Mouse (Mus musculus) bone marrow macrophage, adult 2 months (primary cell): ENCODE data around the gene Neurog3. TPM values are rescaled to one million over a fixed set of nuclear protein-coding genes. Genes with fewer than 3 reads are reported as not detected.

Experiments
- H3K27ac ChIP-seq: 2 replicates; pipeline ENCODE4 v1.5.1; 2012; ENCODE audit warnings: low read depth, low read length; ENCODE audit not compliant: insufficient read depth
- H3K4me1 ChIP-seq: 2 replicates; pipeline ENCODE4 v1.6.1; 2012; ENCODE audit warnings: low read length; ENCODE audit not compliant: control insufficient read depth, insufficient read depth
- H3K4me3 ChIP-seq: 2 replicates; pipeline ENCODE4 v1.5.1; 2012; ENCODE audit warnings: mild to moderate bottlenecking, low read length, moderate library complexity; ENCODE audit not compliant: insufficient read depth
- CTCF ChIP-seq: IDR thresholded peaks from 2 replicates; pipeline ENCODE4 v1.5.1; 2012; ENCODE audit warnings: low read depth, mild to moderate bottlenecking, low read length, moderate library complexity
- POLR2A ChIP-seq: IDR thresholded peaks from 2 replicates; pipeline ENCODE4 v1.6.1; 2012; ENCODE audit warnings: mild to moderate bottlenecking, low read depth, low read length, borderline replicate concordance
- polyA plus RNA-seq: library from polyadenylated mRNA; stranded (reverse); fragments of >200 nt; gene quantifications from 2 replicates; pipeline ENCODE4 v1.2.4, GENCODE M21; 2012; ENCODE audit not compliant: missing spikeins, insufficient read depth, insufficient read length

Neurog3 gene
- polyA plus RNA-seq, 1 experiment = not detected

GRCm38 (mm10) chr10:62101504-62102439 lies 31.1 kb upstream of the Neurog3 start:
- H3K4me3 ChIP-seq = no peak overlapping the region
- peak; percentile 47; the same call in 1 of the 2 replicates for TF ChIP-seq CTCF
- no peak for TF ChIP-seq POLR2A
- H3K4me1 ChIP-seq = no peaks in the 10 kb centered on the region
- no peak overlapping the region for H3K27ac ChIP-seq

- Histone ChIP-seq H3K4me1 (no peaks in the 10 kb centered on the region), H3K27ac (no peak overlapping the region), H3K4me3 (no peak overlapping the region)
- TF ChIP-seq CTCF (peak; percentile 62), POLR2A (no peak)
Observed at GRCm38 (mm10) chr10:62104835-62105576, 27.9 kb upstream of the Neurog3 start.

- TF ChIP-seq CTCF (no peak), POLR2A (no peak)
- Histone ChIP-seq H3K27ac (no peak overlapping the region), H3K4me1 (no peaks in the 10 kb centered on the region), H3K4me3 (no peak overlapping the region)
Observed at GRCm38 (mm10) chr10:62107048-62107447, 25.8 kb upstream of the Neurog3 start.

GRCm38 (mm10) chr10:62110504-62111206 lies 22.2 kb upstream of the Neurog3 start:
- peak overlapping the region; percentile 43 for H3K4me3 ChIP-seq
- no peak overlapping the region for H3K27ac ChIP-seq
- H3K4me1 ChIP-seq = no peaks in the 10 kb centered on the region
- TF ChIP-seq CTCF (peak; percentile 67), POLR2A (no peak)

- no peak overlapping the region; the same call in 1 of the 2 replicates for H3K4me3 ChIP-seq
- no peak for TF ChIP-seq POLR2A
- TF ChIP-seq CTCF = no peak
- no peak overlapping the region for H3K27ac ChIP-seq
- H3K4me1 ChIP-seq = no peaks in the 10 kb centered on the region
Observed at GRCm38 (mm10) chr10:62111207-62111576, 21.7 kb upstream of the Neurog3 start.

DNA sequence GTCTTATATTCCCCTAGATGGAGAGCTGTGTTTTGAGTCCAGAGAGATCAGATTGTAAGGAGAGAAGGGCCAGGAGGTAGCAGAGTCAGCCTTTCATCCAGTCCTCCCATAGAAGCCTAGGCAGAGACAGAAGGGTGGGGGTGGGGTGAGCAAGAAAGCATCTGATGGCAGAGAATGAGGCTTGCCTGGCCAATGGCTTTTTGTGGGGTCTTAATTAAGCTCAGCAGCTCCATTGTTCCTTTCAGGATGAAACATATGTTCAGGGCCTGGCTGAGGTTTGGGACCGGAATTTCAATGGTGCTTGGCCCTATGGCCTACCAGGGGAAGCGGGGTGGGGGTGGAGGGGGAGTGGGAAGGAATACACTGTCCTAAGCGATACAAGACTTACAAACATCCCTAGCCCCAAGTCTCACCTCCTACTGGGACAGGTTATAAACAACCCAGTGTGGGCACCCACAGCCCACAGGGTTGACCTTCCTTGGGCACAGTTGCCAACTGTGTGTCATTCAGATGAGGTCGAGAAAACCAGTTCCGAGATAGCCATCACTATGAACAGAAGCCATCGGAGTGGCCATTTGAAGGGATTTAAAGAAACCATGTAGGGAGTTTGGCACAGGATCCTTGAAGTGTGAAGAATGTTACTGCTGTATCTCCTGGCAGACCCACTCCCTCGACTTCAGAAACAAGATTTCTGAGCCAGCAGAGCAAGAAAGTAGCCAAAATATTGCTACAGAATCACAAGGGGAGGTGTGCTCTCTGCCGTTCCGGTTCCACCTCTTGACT lies 18.8 kb upstream of the Neurog3 start:
- TF ChIP-seq POLR2A (no peak), CTCF (no peak)
- no peaks in the 10 kb centered on the region for H3K4me1 ChIP-seq
- no peak overlapping the region for H3K27ac ChIP-seq
- H3K4me3 ChIP-seq = no peak overlapping the region

GRCm38 (mm10) chr10:62127137-62127536 lies 5.8 kb upstream of the Neurog3 start:
- Histone ChIP-seq H3K4me3 (no peak overlapping the region), H3K27ac (no peak overlapping the region), H3K4me1 (no peaks in the 10 kb centered on the region)
- peak; percentile 30; the same call in 1 of the 2 replicates for TF ChIP-seq CTCF
- no peak for TF ChIP-seq POLR2A

GRCm38 (mm10) chr10:62127711-62128231 lies 5.1 kb upstream of the Neurog3 start:
- Histone ChIP-seq H3K4me1 (0 out of 2 replicates have a peak, but pooled peaks cover under 1% of the 10 kb centered on the region), H3K4me3 (no peak overlapping the region)
- no peak for TF ChIP-seq POLR2A
- no peak for TF ChIP-seq CTCF

More at GRCm38 (mm10) chr10:62127711-62128231, 5.1 kb upstream of the Neurog3 start:
- no peak overlapping the region for H3K27ac ChIP-seq
